Mouse (Mus musculus) Patski (cell line): ENCODE data around the gene Gm20914. TPM values are rescaled to one million over a fixed set of nuclear protein-coding genes. Genes with fewer than 3 reads are reported as not detected.
"Not testable (repeated sequence)": the region's sequence is repeated elsewhere in the genome, so short reads cannot be mapped to it uniquely, and the experiment has no call there.

ENCODE experiments used
- ATAC-seq: fragments of 100-300 bp; one replicate; pipeline ENCODE4 v1.8.0; 2021
- CTCF ChIA-PET: fragments of 350-600 bp; sonication (Branson Sonifier 250); formaldehyde crosslinking; loops from one replicate; lab custom pipeline; 2022; ENCODE audit warnings: inconsistent platforms; lab: Charles Lee
- POLR2A ChIA-PET: fragments of 350-600 bp; sonication (Branson Sonifier 250); formaldehyde crosslinking; loops from one replicate; lab custom pipeline; 2022; ENCODE audit warnings: antibody characterized with exemption, inconsistent platforms; lab: Charles Lee
- DNase-seq: peaks from one replicate; pipeline ENCODE4 v3.0.0-alpha.2; 2011; ENCODE audit warnings: low read depth, low spot score
- H3K27me3 ChIP-seq: fragments of 371-371 bp; one replicate; pipeline ENCODE4 v1.5.1; 2021
- in situ Hi-C: fragments of 300-500 bp; cut with MboI; formaldehyde crosslinking; loops from 3 replicates; pipeline ENCODE4 v1.11.1; 2018; ENCODE audit warnings: low pct_unique_long_range_greater_than_20kb, mixed read lengths
- polyA plus RNA-seq: library from polyadenylated mRNA; unstranded; gene quantifications from one replicate; pipeline ENCODE4 v1.2.3, GENCODE M21; 2021

Gm20914 gene
- polyA plus RNA-seq, result not detected

GRCm38 (mm10) chrY:5725678-5726077 lies at the start of gene Gm20914:
Gene Gm20914, plus strand, starts transcription at chrY:5725978.
- ATAC-seq, H3K27me3 ChIP-seq, DNase-seq, POLR2A ChIA-PET, in situ Hi-C loops, CTCF ChIA-PET: not testable (repeated sequence)

Other genes with a start within 250 kb of the Gm20914 start
- not detected for gene Gm21854, start 69.0 kb upstream of the Gm20914 start, polyA plus RNA-seq
- gene Gm28171, start 67.4 kb downstream of the Gm20914 start, polyA plus RNA-seq, result not detected
- gene Gm21778, start 216.5 kb downstream of the Gm20914 start, polyA plus RNA-seq, result not detected